Mouse (Mus musculus) splenic B cell, adult 2 months (primary cell): ENCODE measurements around the gene Slc39a3.

Experiments
- DNase-seq: peaks from one replicate; pipeline ENCODE4 v3.0.0-alpha.2; 2011; ENCODE audit warnings: low read depth, low spot score
- H3K27me3 ChIP-seq: 2 replicates; pipeline ENCODE4 v1.6.1; 2012; ENCODE audit warnings: mild to moderate bottlenecking, low read length, moderate library complexity, mixed read lengths; ENCODE audit not compliant: control insufficient read depth, poor library complexity, insufficient read depth, severe bottlenecking
- H3K36me3 ChIP-seq: 2 replicates; pipeline ENCODE4 v1.6.1; 2012; ENCODE audit warnings: mild to moderate bottlenecking, low read length, moderate library complexity, mixed read lengths; ENCODE audit not compliant: control insufficient read depth, poor library complexity, insufficient read depth, severe bottlenecking

Slc39a3 gene

DNA sequence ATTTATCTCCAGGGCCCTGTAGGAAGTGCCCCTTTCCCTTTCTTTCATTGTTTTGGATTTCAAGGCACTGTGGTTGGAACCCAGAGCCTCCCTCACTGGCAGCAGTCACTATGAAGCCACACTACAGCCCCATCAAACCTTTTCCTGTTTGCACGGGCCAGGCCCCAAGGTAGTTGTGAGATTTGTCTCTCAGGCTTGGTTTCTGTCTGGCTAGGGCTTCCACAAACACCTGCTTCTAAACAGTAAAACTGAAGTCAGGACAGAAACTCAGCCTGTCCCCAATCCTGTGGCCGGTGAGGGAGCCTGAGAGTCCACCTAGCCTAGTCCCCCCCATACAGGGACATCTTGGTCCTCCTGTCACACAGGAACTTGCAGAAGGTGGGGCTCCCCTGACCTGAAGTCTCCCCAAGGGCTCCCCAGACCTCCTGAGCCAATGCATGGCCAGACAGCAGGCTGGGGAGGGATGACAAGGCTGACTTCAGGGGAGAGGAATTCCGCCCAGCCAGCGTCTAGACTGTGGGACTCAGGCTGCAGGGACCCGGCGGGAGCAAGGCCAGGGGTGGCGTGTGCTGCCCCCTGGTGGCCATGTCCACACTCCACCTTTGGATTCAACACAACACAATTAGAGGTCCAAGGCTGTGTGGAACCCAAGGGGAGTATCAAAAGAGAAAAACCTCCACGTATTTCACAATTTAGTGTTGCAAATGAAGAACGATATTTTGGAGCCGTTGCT is 49.4 kb downstream of the Slc39a3 start:
- DNase-seq = peak; percentile 88
- Histone ChIP-seq H3K27me3 (no peaks in the 10 kb centered on the region), H3K36me3 (no peaks in the 10 kb centered on the region)

DNA sequence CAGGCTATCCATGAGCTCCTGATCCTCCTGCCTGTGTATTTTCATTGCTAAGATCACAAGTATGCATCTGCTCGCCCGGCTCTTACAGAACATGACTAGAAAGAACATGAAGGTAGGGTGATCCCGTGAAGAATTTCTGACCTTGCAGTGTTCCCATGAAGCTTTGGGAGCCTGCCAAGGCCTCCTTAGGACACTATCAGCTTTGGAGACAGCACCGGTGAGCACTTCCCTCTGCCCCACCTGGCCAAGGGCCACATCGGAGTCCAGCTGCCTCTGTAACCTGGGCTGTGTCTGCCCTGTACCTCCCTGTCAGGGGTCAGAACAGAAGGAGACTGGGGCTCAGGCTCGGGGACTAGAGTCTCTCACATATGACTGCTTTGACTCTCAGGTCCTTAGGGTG is 50.5 kb downstream of the Slc39a3 start:
- no peak for DNase-seq
- no peaks in the 10 kb centered on the region for H3K36me3 ChIP-seq
- H3K27me3 ChIP-seq = no peaks in the 10 kb centered on the region

DNA sequence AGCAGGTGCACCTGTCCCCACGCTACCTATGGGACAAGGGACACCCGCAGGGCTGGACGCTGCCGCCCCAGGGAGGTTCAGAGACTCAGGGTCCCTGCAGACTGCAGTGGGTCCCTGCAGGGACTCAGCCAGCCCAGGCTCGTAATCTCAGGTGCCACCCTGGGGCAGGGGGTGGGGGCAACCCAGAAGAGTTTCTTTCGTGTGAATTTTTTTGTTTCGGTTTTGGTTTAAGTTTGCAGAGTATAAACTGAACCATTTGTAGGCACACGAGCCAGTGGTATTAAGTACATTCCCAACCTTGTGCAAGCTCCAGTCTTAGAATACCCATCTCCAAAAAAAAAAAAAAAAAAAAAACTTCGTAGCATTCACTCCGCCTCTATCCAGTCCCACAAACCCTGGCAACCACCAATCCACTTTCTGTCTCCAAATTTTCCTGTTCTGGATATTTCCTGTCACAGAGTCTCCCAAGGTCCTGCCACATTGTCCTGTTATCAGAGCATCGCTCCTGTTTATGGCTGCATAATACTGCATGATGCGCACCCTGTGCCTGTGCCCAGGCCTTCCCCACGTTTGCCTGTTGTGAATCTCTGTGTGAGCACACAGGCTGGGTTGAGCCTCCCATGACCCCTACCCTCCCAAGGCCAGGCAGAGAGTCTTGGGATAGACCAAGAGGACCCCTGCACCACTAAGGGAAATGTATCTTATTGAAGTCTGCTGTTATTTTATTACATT is 51.1 kb downstream of the Slc39a3 start:
- Histone ChIP-seq H3K36me3 (no peaks in the 10 kb centered on the region), H3K27me3 (no peaks in the 10 kb centered on the region)
- DNase-seq = no peak

DNA sequence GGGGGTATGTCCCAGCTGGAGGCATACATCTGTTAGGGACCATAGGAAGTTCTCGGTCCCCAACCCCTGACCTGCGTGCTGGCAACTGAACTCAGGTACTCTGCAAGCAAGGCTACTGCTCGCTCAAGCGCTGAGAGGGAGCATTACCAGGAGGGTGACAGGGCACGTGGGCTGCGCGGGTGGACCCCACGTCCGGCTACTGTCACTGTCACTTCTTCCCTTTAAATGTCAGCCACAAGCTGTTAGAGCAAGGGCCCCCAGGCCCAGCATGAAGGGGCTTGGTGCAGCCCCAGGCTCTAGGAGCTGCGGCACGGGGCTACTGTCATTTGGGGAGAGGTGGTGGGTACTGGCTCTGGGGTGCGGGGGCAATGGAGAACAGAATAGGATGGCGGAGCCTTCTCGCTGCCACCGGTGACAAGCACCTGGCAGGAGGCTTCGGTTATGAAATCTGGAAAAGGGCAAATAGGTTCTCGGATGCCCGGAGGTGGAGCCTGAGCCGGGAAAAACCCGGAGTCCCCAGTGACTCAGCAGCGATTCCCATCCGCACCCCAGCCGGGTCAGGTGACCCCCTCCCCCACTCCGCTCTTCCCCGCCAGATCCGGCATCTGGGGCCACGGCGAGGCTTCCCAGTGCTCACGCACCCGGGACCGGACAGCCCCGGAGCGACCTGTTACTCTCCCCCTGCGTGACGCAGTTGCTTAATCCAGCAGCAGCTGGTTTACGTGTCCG is 51.8 kb downstream of the Slc39a3 start:
- H3K36me3 ChIP-seq = no peaks in the 10 kb centered on the region

DNA sequence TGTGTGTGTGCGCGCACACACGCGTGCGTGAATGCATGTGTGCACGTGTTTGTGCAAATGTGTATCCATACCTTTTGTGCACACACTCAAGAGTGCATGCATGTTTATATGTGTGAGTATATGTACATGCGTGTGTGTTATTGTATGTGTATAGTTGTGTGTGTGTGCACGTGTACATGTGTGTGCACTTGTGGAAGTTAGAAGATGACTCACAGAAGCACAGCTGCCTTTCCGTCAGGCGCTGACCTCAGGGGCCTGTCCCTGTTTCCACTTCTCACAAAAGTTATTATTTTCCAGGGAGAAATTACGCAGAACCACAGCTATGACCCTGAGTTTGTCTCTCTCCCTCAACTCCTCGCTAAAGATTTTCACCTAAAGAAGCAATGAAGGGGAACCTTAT is 53.0 kb downstream of the Slc39a3 start:
- H3K36me3 ChIP-seq = no peaks in the 10 kb centered on the region
- no peaks in the 10 kb centered on the region for H3K27me3 ChIP-seq
- DNase-seq = no peak

More for the DNA sequence above, 51.8 kb downstream of the Slc39a3 start:
- H3K27me3 ChIP-seq = no peaks in the 10 kb centered on the region
- peak; percentile 54 for DNase-seq

DNA sequence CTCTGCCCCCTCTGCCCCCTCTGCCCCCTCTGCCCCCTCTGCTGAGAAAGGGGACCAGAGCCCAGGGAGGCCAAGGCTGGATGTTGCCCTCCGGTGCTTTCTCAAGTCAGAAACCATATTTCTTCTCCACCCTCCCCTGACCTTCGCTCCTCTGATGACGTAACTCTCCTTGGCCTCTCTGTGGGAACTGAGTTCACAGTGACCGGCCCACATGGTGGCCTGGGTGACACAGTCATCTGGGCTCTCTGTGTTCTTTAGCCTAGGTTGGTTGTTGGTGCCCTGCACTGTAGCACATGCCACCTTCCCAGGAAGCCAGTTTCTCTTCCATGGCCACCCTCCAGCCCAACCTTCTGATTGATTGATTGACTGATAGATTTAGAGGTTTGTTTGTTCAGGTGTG is 54.8 kb downstream of the Slc39a3 start:
- Histone ChIP-seq H3K27me3 (no peaks in the 10 kb centered on the region), H3K36me3 (no peaks in the 10 kb centered on the region)
- no peak for DNase-seq

DNA sequence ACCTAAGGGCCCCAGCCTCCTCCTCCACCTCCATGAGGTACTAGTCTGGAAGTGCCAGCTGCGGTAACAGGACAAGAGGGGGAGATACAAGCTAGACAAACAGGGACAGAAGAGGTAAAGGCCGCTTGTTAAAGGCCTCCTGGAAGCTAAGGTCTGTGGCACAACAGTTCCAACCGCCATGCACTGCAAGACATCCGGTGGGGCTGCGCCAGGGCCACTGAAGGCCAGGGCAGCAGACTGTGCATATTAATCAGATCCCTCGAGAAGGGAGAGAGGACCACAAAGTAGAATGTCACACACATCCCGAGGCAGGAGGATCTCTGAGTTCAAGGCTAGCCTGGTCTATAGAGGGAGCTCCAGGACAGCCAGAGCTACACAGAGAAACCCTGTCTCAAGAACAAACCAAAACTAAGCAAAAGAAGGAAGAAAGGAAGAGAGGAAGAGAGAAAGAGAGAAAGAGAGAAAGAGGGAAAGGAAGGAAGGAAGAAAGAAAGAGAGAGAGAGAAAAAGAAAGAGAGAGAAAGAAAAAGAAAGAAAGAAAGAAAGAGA is 55.6 kb downstream of the Slc39a3 start:
- no peak for DNase-seq
- Histone ChIP-seq H3K27me3 (no peaks in the 10 kb centered on the region), H3K36me3 (no peaks in the 10 kb centered on the region)
